Mouse (Mus musculus) CH12.LX (cell line): ENCODE measurements around the gene Tchp. TPM values are rescaled to one million over a fixed set of nuclear protein-coding genes. Genes with fewer than 3 reads are reported as not detected.

Experiments used
- DNase-seq: peaks from one replicate; pipeline ENCODE4 v3.0.0-alpha.2; 2013; ENCODE audit errors: extremely low read depth
- H3K27ac ChIP-seq: 2 replicates; pipeline ENCODE4 v1.5.1; 2012; ENCODE audit warnings: low read depth, mild to moderate bottlenecking, control low read depth, moderate library complexity; ENCODE audit not compliant: insufficient read depth
- H3K27me3 ChIP-seq: replicated peaks from 2 replicates; pipeline ENCODE3; 2012; ENCODE audit warnings: inconsistent platforms
- H3K36me3 ChIP-seq, 2 experiments: replicated peaks in 1 of 2; 2 replicates each; pipeline versions ENCODE3 to v1.6.1; 2012; ENCODE audit warnings: inconsistent platforms in 1 of 2, low read length in 1 of 2, mild to moderate bottlenecking in 1 of 2, mixed read lengths in 1 of 2, moderate library complexity in 1 of 2; ENCODE audit not compliant: control insufficient read depth in 1 of 2, insufficient read depth in 1 of 2
- H3K4me1 ChIP-seq, 2 experiments: 2 replicates each; pipeline ENCODE4 v1.6.1; 2012; ENCODE audit warnings: inconsistent platforms in 1 of 2, moderate library complexity in 1 of 2; ENCODE audit not compliant: insufficient read depth in 2 of 2, control insufficient read depth in 1 of 2
- H3K4me2 ChIP-seq: 2 replicates; pipeline ENCODE4 v1.6.1; 2012; ENCODE audit warnings: low read depth, mild to moderate bottlenecking, control low read depth; ENCODE audit not compliant: poor library complexity, insufficient read depth, severe bottlenecking
- H3K4me3 ChIP-seq, 3 experiments: fragments of 150-350 bp in 1 of 3; sonication (generic) in 1 of 3; replicated peaks in 1 of 3; 2 replicates each; pipeline versions ENCODE3 to v1.5.1; 2011 to 2012; ENCODE audit warnings: low read depth in 2 of 3, low read length in 2 of 3, mild to moderate bottlenecking in 2 of 3, moderate library complexity in 2 of 3, control low read depth in 1 of 3, improper control_type of control experiment in 1 of 3, inconsistent platforms in 1 of 3, mixed read lengths in 1 of 3; ENCODE audit not compliant: poor library complexity in 1 of 3
- H3K79me2 ChIP-seq: replicated peaks from 2 replicates; pipeline ENCODE4 v1.6.1; 2012; ENCODE audit warnings: mild to moderate bottlenecking, moderate library complexity; ENCODE audit not compliant: control insufficient read depth, poor library complexity, insufficient read depth, severe bottlenecking; ENCODE audit errors: extremely low read depth
- H3K9ac ChIP-seq: 2 replicates; pipeline ENCODE4 v1.6.1; 2012; ENCODE audit warnings: low read depth, mild to moderate bottlenecking, control low read depth, moderate library complexity; ENCODE audit not compliant: insufficient read depth
- H3K9me3 ChIP-seq: replicated peaks from 2 replicates; pipeline ENCODE3; 2012; ENCODE audit warnings: low read length, inconsistent platforms, mixed read lengths
- BHLHE40 ChIP-seq: IDR thresholded peaks from 2 replicates; pipeline ENCODE4 v1.6.1; 2011; ENCODE audit warnings: mild to moderate bottlenecking, low read depth, low read length, improper control_type of control experiment
- CHD1 ChIP-seq: IDR thresholded peaks from 2 replicates; pipeline ENCODE4 v1.6.1; 2012; ENCODE audit warnings: low read depth, low read length, improper control_type of control experiment, inconsistent platforms
- E2F4 ChIP-seq: IDR thresholded peaks from 2 replicates; pipeline ENCODE4 v1.6.1; 2011; ENCODE audit warnings: low read depth, low read length, improper control_type of control experiment; ENCODE audit not compliant: insufficient replicate concordance
- ELF1 ChIP-seq: IDR thresholded peaks from 2 replicates; pipeline ENCODE4 v1.6.1; 2014; ENCODE audit warnings: low read depth, mild to moderate bottlenecking, inconsistent platforms, low read length, improper control_type of control experiment
- EP300 ChIP-seq: IDR thresholded peaks from 2 replicates; pipeline ENCODE4 v1.6.1; 2011; ENCODE audit warnings: low read length, improper control_type of control experiment
- ETS1 ChIP-seq: conservative IDR thresholded peaks from 2 replicates; pipeline ENCODE4 v1.6.1; 2012; ENCODE audit warnings: low read depth, mild to moderate bottlenecking, inconsistent platforms, low read length, improper control_type of control experiment, moderate library complexity
- HCFC1 ChIP-seq: IDR thresholded peaks from 2 replicates; pipeline ENCODE4 v1.6.1; 2012; ENCODE audit warnings: low read depth, mild to moderate bottlenecking, inconsistent platforms, low read length, improper control_type of control experiment
- IRF4 ChIP-seq: IDR thresholded peaks from 2 replicates; pipeline ENCODE4 v1.6.1; 2014; ENCODE audit warnings: low read depth, mild to moderate bottlenecking, inconsistent platforms, low read length, improper control_type of control experiment
- JUN ChIP-seq: IDR thresholded peaks from 2 replicates; pipeline ENCODE4 v1.6.1; 2011; ENCODE audit warnings: low read depth, mild to moderate bottlenecking, low read length, improper control_type of control experiment, moderate library complexity; ENCODE audit not compliant: insufficient read depth
- JUND ChIP-seq: conservative IDR thresholded peaks from 2 replicates; pipeline ENCODE4 v1.6.1; 2011; ENCODE audit warnings: low read depth, low read length, improper control_type of control experiment
- KAT2A ChIP-seq: IDR thresholded peaks from 2 replicates; pipeline ENCODE4 v1.6.1; 2012; ENCODE audit warnings: low read length, improper control_type of control experiment, inconsistent platforms; ENCODE audit not compliant: insufficient replicate concordance
- MAFK ChIP-seq: IDR thresholded peaks from 2 replicates; pipeline ENCODE4 v1.6.1; 2011; ENCODE audit warnings: low read length, improper control_type of control experiment; ENCODE audit not compliant: insufficient replicate concordance
- MAZ ChIP-seq: IDR thresholded peaks from 2 replicates; pipeline ENCODE4 v1.6.1; 2012; ENCODE audit warnings: low read depth, mild to moderate bottlenecking, inconsistent platforms, low read length, improper control_type of control experiment, moderate library complexity
- MEF2A ChIP-seq: IDR thresholded peaks from 2 replicates; pipeline ENCODE4 v1.6.1; 2014; ENCODE audit warnings: low read depth, mild to moderate bottlenecking, inconsistent platforms, low read length, improper control_type of control experiment, borderline replicate concordance
- MXI1 ChIP-seq: IDR thresholded peaks from 2 replicates; pipeline ENCODE4 v1.6.1; 2011; ENCODE audit warnings: mild to moderate bottlenecking, low read depth, low read length, improper control_type of control experiment
- NELFE ChIP-seq: IDR thresholded peaks from 2 replicates; pipeline ENCODE4 v1.6.1; 2011; ENCODE audit warnings: low read depth, low read length, improper control_type of control experiment
- PAX5 ChIP-seq: IDR thresholded peaks from 2 replicates; pipeline ENCODE4 v1.6.1; 2012; ENCODE audit warnings: low read length, inconsistent platforms, mixed read lengths
- POLR2A ChIP-seq: IDR thresholded peaks from 2 replicates; pipeline ENCODE4 v1.6.1; 2011; ENCODE audit warnings: low read depth, mild to moderate bottlenecking, improper control_type of control experiment, low read length
- RAD21 ChIP-seq: IDR thresholded peaks from 2 replicates; pipeline ENCODE4 v1.6.1; 2011; ENCODE audit warnings: low read depth, mild to moderate bottlenecking, low read length, improper control_type of control experiment, moderate library complexity
- SMC3 ChIP-seq: IDR thresholded peaks from 2 replicates; pipeline ENCODE4 v1.6.1; 2011; ENCODE audit warnings: low read depth, low read length, improper control_type of control experiment
- TBP ChIP-seq: conservative IDR thresholded peaks from 2 replicates; pipeline ENCODE4 v1.6.1; 2011; ENCODE audit warnings: low read depth, low read length, improper control_type of control experiment
- TCF12 ChIP-seq: IDR thresholded peaks from 2 replicates; pipeline ENCODE4 v1.6.1; 2014; ENCODE audit warnings: low read depth, mild to moderate bottlenecking, inconsistent platforms, low read length, improper control_type of control experiment
- USF2 ChIP-seq: conservative IDR thresholded peaks from 2 replicates; pipeline ENCODE4 v1.6.1; 2011; ENCODE audit warnings: low read depth, low read length, improper control_type of control experiment
- ZKSCAN1 ChIP-seq: IDR thresholded peaks from 2 replicates; pipeline ENCODE4 v1.6.1; 2012; ENCODE audit warnings: low read depth, inconsistent platforms, low read length, improper control_type of control experiment, borderline replicate concordance
- ZMIZ1 ChIP-seq: IDR thresholded peaks from 2 replicates; pipeline ENCODE4 v1.6.1; 2012; ENCODE audit warnings: low read depth, mild to moderate bottlenecking, inconsistent platforms, low read length, improper control_type of control experiment
- ZNF384 ChIP-seq: IDR thresholded peaks from 2 replicates; pipeline ENCODE4 v1.6.1; 2012; ENCODE audit warnings: low read depth, low read length, improper control_type of control experiment, inconsistent platforms
- dilution Hi-C: fragments of 300-500 bp; cut with MboI; formaldehyde crosslinking; loops from 2 replicates; pipeline ENCODE4 v1.14.3; 2020; ENCODE audit warnings: low sequenced_read_pairs; ENCODE audit not compliant: extremely low pct_unique_long_range_greater_than_20kb, extremely low pct_ligation_motif_present
- in situ Hi-C: fragments of 300-500 bp; cut with MboI; formaldehyde crosslinking; loops from 3 replicates; pipeline ENCODE4 v1.14.3; 2019; ENCODE audit warnings: low sequenced_read_pairs, low pct_ligation_motif_present, low pct_unique_long_range_greater_than_20kb, mixed read lengths
- polyA plus RNA-seq: library from polyadenylated mRNA; unstranded; fragments of >175 nt; gene quantifications from 2 replicates; pipeline ENCODE4 v1.2.1, GENCODE M21; 2012; ENCODE audit warnings: low read depth; ENCODE audit not compliant: insufficient read length
- total RNA-seq, 2 experiments: library from RNA; depleted of rRNA; stranded (reverse); fragments of 300-350 nt in 1 of 2; fragments of >200 nt in 1 of 2; gene quantifications; 2 replicates each; pipeline ENCODE4 v1.2.3; 2012 to 2014

The Tchp gene
- total and polyA plus RNA-seq, 3 experiments = 4.3 to 11.6 (median 6.7) TPM

DNA sequence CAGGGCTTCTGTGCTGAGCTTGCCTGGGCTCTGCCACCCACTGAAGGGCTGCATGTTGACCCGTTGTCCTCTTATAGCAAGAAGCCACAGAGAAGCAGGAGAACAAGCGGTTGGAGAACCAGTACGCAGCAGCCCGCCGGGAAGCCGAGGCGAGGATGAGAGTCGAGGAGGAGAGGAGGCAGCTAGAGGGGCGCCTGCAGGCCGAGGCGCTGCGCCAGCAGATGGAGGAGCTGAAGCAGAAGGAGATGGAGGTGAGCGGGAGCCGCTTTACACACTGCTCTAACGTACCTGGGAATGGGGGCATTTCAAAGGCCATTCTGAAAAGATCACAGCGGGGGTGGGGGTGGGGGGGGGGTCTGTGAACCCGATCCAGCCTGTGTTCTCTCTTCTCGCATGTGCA, 7.0 kb downstream of the Tchp start:
- H3K4me1 ChIP-seq = no peaks in the 10 kb centered on the region
- no peaks in the 10 kb centered on the region for H3K9me3 ChIP-seq
- H3K4me3 ChIP-seq = no peak overlapping the region
- in situ Hi-C loops = loop anchor here (25.0 kb wide), 1 partner anchor 198 kb away; the partner anchor contains the start of gene Oasl1
- H3K27ac ChIP-seq = no peak overlapping the region
- H3K27me3 ChIP-seq = no peaks in the 10 kb centered on the region
- dilution Hi-C loops = no loop called here
- TF ChIP-seq CHD1 = no peak
- TF ChIP-seq MAZ = no peak
- TF ChIP-seq ZKSCAN1 = no peak
- no peak for TF ChIP-seq ZNF384
- TF ChIP-seq E2F4 = no peak
- no peak for TF ChIP-seq TBP
- TF ChIP-seq HCFC1 = no peak
- TF ChIP-seq SMC3 = no peak
- no peak for TF ChIP-seq POLR2A
- no peak for TF ChIP-seq ELF1
- no peak for TF ChIP-seq ETS1
- no peak for TF ChIP-seq RAD21
- TF ChIP-seq NELFE = no peak
- TF ChIP-seq PAX5 = no peak
- H3K36me3 ChIP-seq = peaks cover 86 to 97% of the 10 kb centered on the region in 2 experiments
- no peak overlapping the region for H3K4me2 ChIP-seq
- H3K79me2 ChIP-seq = no peaks in the 10 kb centered on the region
- DNase-seq = no peak
- no peak overlapping the region for H3K9ac ChIP-seq

DNA sequence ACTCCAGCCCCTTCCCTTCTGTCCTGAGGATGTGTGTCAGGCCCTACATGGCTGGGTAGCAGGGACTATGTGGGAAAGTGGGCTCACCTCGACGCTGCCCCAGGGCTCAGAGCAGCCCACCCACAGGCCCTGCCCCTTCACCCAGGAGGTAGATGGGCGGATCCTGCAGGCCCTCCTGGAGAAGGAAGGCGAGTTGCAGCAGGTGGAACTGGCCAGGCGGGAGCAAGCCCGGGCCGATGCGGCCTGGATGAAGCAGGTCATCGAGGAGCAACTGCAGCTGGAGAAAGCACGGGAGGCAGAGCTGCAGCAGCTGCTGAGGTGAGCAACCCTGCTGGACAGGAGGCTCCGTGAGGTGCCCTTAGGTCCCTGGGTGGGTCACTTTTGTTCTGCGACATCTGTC, 9.7 kb downstream of the Tchp start:
- no peak overlapping the region for H3K4me3 ChIP-seq
- dilution Hi-C loops = no loop called here
- no peaks in the 10 kb centered on the region for H3K9me3 ChIP-seq
- H3K79me2 ChIP-seq = no peaks in the 10 kb centered on the region
- in situ Hi-C loops = loop anchor here (25.0 kb wide), 1 partner anchor 195 kb away; the partner anchor contains the start of gene Oasl1
- peaks cover 8 to 10% of the 10 kb centered on the region in 2 experiments; a peak in 3 of 4 replicates for H3K4me1 ChIP-seq
- H3K27me3 ChIP-seq = no peaks in the 10 kb centered on the region
- H3K9ac ChIP-seq = no peak overlapping the region
- H3K36me3 ChIP-seq = peaks cover 82 to 98% of the 10 kb centered on the region in 2 experiments
- no peak for DNase-seq
- no peak overlapping the region for H3K4me2 ChIP-seq
- no peak for TF ChIP-seq JUN
- no peak for TF ChIP-seq JUND
- TF ChIP-seq ZMIZ1 = no peak
- TF ChIP-seq BHLHE40 = no peak
- TF ChIP-seq USF2 = no peak
- no peak for TF ChIP-seq NELFE
- TF ChIP-seq MAFK = no peak
- no peak for TF ChIP-seq TCF12
- no peak for TF ChIP-seq KAT2A
- TF ChIP-seq MXI1 = no peak
- no peak for TF ChIP-seq CHD1
- TF ChIP-seq EP300 = no peak
- TF ChIP-seq MEF2A = no peak
- no peak for TF ChIP-seq IRF4
- TF ChIP-seq E2F4 = no peak
- no peak for TF ChIP-seq ZKSCAN1
- TF ChIP-seq SMC3 = no peak
- no peak overlapping the region for H3K27ac ChIP-seq
